Mouse (Mus musculus): Measurements from ENCODE around the gene Oxa1l. TPM values are rescaled to one million over a fixed set of nuclear protein-coding genes. Genes with fewer than 3 reads are reported as not detected.

The Oxa1l gene
- polyA plus RNA-seq, 1 experiment from 2014 or later: 59.0 TPM

GRCm38 (mm10) chr14:54367429-54368060 is 6.9 kb downstream of the Oxa1l start:
- H3K9me3 ChIP-seq (replicated peaks; ENCODE audit: control insufficient read depth, low read length): no peaks in the 10 kb centered on the region
- H3K27ac ChIP-seq (ENCODE audit: low read depth, low read length): no peak overlapping the region
- H3K9ac ChIP-seq (ENCODE audit: low read length): no peak overlapping the region
- 92% methylated on average over 18 of the region's 18 CpGs for WGBS
- H3K4me2 ChIP-seq (ENCODE audit: low read length): no peak overlapping the region
- 0 out of 2 replicates have a peak, but pooled peaks cover under 1% of the 10 kb centered on the region for H3K4me1 ChIP-seq (ENCODE audit: control insufficient read depth, insufficient read depth, low read length)
- DNase-seq (ENCODE audit: low spot score): no peak
- ATAC-seq: no peak
- peaks cover 80% of the 10 kb centered on the region for H3K36me3 ChIP-seq (ENCODE audit: control insufficient read depth, insufficient read depth, low read length)
- no peaks in the 10 kb centered on the region for H3K27me3 ChIP-seq (replicated peaks; ENCODE audit: control insufficient read depth, insufficient read depth, low read length)
- H3K4me3 ChIP-seq (ENCODE audit: low read depth, low read length): no peak overlapping the region

- no peak for ATAC-seq
Observed at GRCm38 (mm10) chr14:54369372-54369771, 8.7 kb downstream of the Oxa1l start.

GRCm38 (mm10) chr14:54370595-54370994 is 10.0 kb downstream of the Oxa1l start:
- no peak overlapping the region for H3K9ac ChIP-seq (ENCODE audit: low read length)
- no peak for DNase-seq (ENCODE audit: low spot score)
- ATAC-seq: no peak
- 91% methylated on average over 6 of the region's 6 CpGs for WGBS
- no peaks in the 10 kb centered on the region for H3K9me3 ChIP-seq (replicated peaks; ENCODE audit: control insufficient read depth, low read length)
- H3K27ac ChIP-seq (ENCODE audit: low read depth, low read length): no peak overlapping the region
- H3K4me2 ChIP-seq (ENCODE audit: low read length): no peak overlapping the region
- no peaks in the 10 kb centered on the region for H3K27me3 ChIP-seq (replicated peaks; ENCODE audit: control insufficient read depth, insufficient read depth, low read length)
- no peaks in the 10 kb centered on the region for H3K4me1 ChIP-seq (ENCODE audit: control insufficient read depth, insufficient read depth, low read length)
- no peak overlapping the region for H3K4me3 ChIP-seq (ENCODE audit: low read depth, low read length)
- H3K36me3 ChIP-seq (ENCODE audit: control insufficient read depth, insufficient read depth, low read length): peaks cover 57% of the 10 kb centered on the region

More at GRCm38 (mm10) chr14:54369372-54369771, 8.7 kb downstream of the Oxa1l start:
- Histone ChIP-seq H3K9me3 (replicated peaks; ENCODE audit: control insufficient read depth, low read length) (no peaks in the 10 kb centered on the region), H3K4me2 (ENCODE audit: low read length) (no peak overlapping the region), H3K4me3 (ENCODE audit: low read depth, low read length) (no peak overlapping the region), H3K9ac (ENCODE audit: low read length) (no peak overlapping the region), H3K27ac (ENCODE audit: low read depth, low read length) (no peak overlapping the region), H3K27me3 (replicated peaks; ENCODE audit: control insufficient read depth, insufficient read depth, low read length) (no peaks in the 10 kb centered on the region), H3K4me1 (ENCODE audit: control insufficient read depth, insufficient read depth, low read length) (no peaks in the 10 kb centered on the region), H3K36me3 (ENCODE audit: control insufficient read depth, insufficient read depth, low read length) (peaks cover 65% of the 10 kb centered on the region)
- 95% methylated on average over 3 of the region's 3 CpGs for WGBS
- no peak for DNase-seq (ENCODE audit: low spot score)

GRCm38 (mm10) chr14:54371460-54371859 is 10.8 kb downstream of the Oxa1l start:
- WGBS: over 99% methylated on average over 10 of the region's 10 CpGs
- DNase-seq (ENCODE audit: low spot score) (no peak), ATAC-seq (0 out of 2 replicates have a peak, but pooled peaks have one; percentile 20)
- H3K27ac ChIP-seq (ENCODE audit: low read depth, low read length): no peak overlapping the region
- H3K9me3 ChIP-seq (replicated peaks; ENCODE audit: control insufficient read depth, low read length): no peaks in the 10 kb centered on the region
- no peak overlapping the region for H3K4me3 ChIP-seq (ENCODE audit: low read depth, low read length)
- no peaks in the 10 kb centered on the region for H3K4me1 ChIP-seq (ENCODE audit: control insufficient read depth, insufficient read depth, low read length)
- H3K9ac ChIP-seq (ENCODE audit: low read length): no peak overlapping the region
- no peaks in the 10 kb centered on the region for H3K27me3 ChIP-seq (replicated peaks; ENCODE audit: control insufficient read depth, insufficient read depth, low read length)
- H3K36me3 ChIP-seq (ENCODE audit: control insufficient read depth, insufficient read depth, low read length): peaks cover 50% of the 10 kb centered on the region
- no peak overlapping the region for H3K4me2 ChIP-seq (ENCODE audit: low read length)

GRCm38 (mm10) chr14:54372923-54373322 is 12.3 kb downstream of the Oxa1l start:
- Histone ChIP-seq H3K4me1 (ENCODE audit: control insufficient read depth, insufficient read depth, low read length) (no peaks in the 10 kb centered on the region), H3K9me3 (replicated peaks; ENCODE audit: control insufficient read depth, low read length) (no peaks in the 10 kb centered on the region), H3K27ac (ENCODE audit: low read depth, low read length) (no peak overlapping the region), H3K36me3 (ENCODE audit: control insufficient read depth, insufficient read depth, low read length) (peaks cover 36% of the 10 kb centered on the region), H3K4me2 (ENCODE audit: low read length) (no peak overlapping the region), H3K4me3 (ENCODE audit: low read depth, low read length) (no peak overlapping the region), H3K27me3 (replicated peaks; ENCODE audit: control insufficient read depth, insufficient read depth, low read length) (no peaks in the 10 kb centered on the region), H3K9ac (ENCODE audit: low read length) (no peak overlapping the region)
- WGBS: 96% methylated on average over 9 of the region's 9 CpGs
- ATAC-seq (no peak), DNase-seq (ENCODE audit: low spot score) (no peak)

- Histone ChIP-seq H3K4me3 (ENCODE audit: low read depth, low read length) (no peak overlapping the region), H3K36me3 (ENCODE audit: control insufficient read depth, insufficient read depth, low read length) (peaks cover 6% of the 10 kb centered on the region; the same call in 1 of the 2 replicates), H3K4me2 (ENCODE audit: low read length) (no peak overlapping the region), H3K27me3 (replicated peaks; ENCODE audit: control insufficient read depth, insufficient read depth, low read length) (no peaks in the 10 kb centered on the region), H3K27ac (ENCODE audit: low read depth, low read length) (no peak overlapping the region), H3K4me1 (ENCODE audit: control insufficient read depth, insufficient read depth, low read length) (no peaks in the 10 kb centered on the region), H3K9me3 (replicated peaks; ENCODE audit: control insufficient read depth, low read length) (no peaks in the 10 kb centered on the region), H3K9ac (ENCODE audit: low read length) (no peak overlapping the region)
- DNase-seq (ENCODE audit: low spot score) (no peak), ATAC-seq (no peak)
- 69% methylated on average over 3 of the region's 3 CpGs for WGBS
Observed at GRCm38 (mm10) chr14:54375916-54376315, 15.3 kb downstream of the Oxa1l start.

GRCm38 (mm10) chr14:54377166-54377565 is 16.5 kb downstream of the Oxa1l start:
- DNase-seq (ENCODE audit: low spot score): no peak
- no peak overlapping the region for H3K4me3 ChIP-seq (ENCODE audit: low read depth, low read length)
- WGBS: 91% methylated on average over 6 of the region's 6 CpGs

GRCm38 (mm10) chr14:54379571-54379970 is 18.9 kb downstream of the Oxa1l start:
- Histone ChIP-seq H3K27ac (ENCODE audit: low read depth, low read length) (no peak overlapping the region), H3K27me3 (replicated peaks; ENCODE audit: control insufficient read depth, insufficient read depth, low read length) (no peaks in the 10 kb centered on the region), H3K9ac (ENCODE audit: low read length) (no peak overlapping the region), H3K9me3 (replicated peaks; ENCODE audit: control insufficient read depth, low read length) (no peaks in the 10 kb centered on the region), H3K4me3 (ENCODE audit: low read depth, low read length) (no peak overlapping the region), H3K4me2 (ENCODE audit: low read length) (no peak overlapping the region), H3K36me3 (ENCODE audit: control insufficient read depth, insufficient read depth, low read length) (no peaks in the 10 kb centered on the region), H3K4me1 (ENCODE audit: control insufficient read depth, insufficient read depth, low read length) (no peaks in the 10 kb centered on the region)
- ATAC-seq (no peak), DNase-seq (ENCODE audit: low spot score) (no peak)
- 84% methylated on average over 13 of the region's 13 CpGs for WGBS

More at GRCm38 (mm10) chr14:54377166-54377565, 16.5 kb downstream of the Oxa1l start:
- H3K36me3 ChIP-seq (ENCODE audit: control insufficient read depth, insufficient read depth, low read length): no peaks in the 10 kb centered on the region
- no peak for ATAC-seq
- H3K9ac ChIP-seq (ENCODE audit: low read length): no peak overlapping the region
- no peak overlapping the region for H3K27ac ChIP-seq (ENCODE audit: low read depth, low read length)
- H3K4me1 ChIP-seq (ENCODE audit: control insufficient read depth, insufficient read depth, low read length): no peaks in the 10 kb centered on the region
- H3K9me3 ChIP-seq (replicated peaks; ENCODE audit: control insufficient read depth, low read length): no peaks in the 10 kb centered on the region
- no peak overlapping the region for H3K4me2 ChIP-seq (ENCODE audit: low read length)
- H3K27me3 ChIP-seq (replicated peaks; ENCODE audit: control insufficient read depth, insufficient read depth, low read length): no peaks in the 10 kb centered on the region

- DNase-seq (ENCODE audit: low spot score) (no peak), ATAC-seq (no peak)
- no peak overlapping the region for H3K4me2 ChIP-seq (ENCODE audit: low read length)
- H3K9ac ChIP-seq (ENCODE audit: low read length): no peak overlapping the region
- no peaks in the 10 kb centered on the region for H3K27me3 ChIP-seq (replicated peaks; ENCODE audit: control insufficient read depth, insufficient read depth, low read length)
- H3K4me3 ChIP-seq (ENCODE audit: low read depth, low read length): no peak overlapping the region
- H3K27ac ChIP-seq (ENCODE audit: low read depth, low read length): no peak overlapping the region
- H3K9me3 ChIP-seq (replicated peaks; ENCODE audit: control insufficient read depth, low read length): no peaks in the 10 kb centered on the region
- no peaks in the 10 kb centered on the region for H3K4me1 ChIP-seq (ENCODE audit: control insufficient read depth, insufficient read depth, low read length)
- 67% methylated on average over 4 of the region's 4 CpGs for WGBS
- H3K36me3 ChIP-seq (ENCODE audit: control insufficient read depth, insufficient read depth, low read length): no peaks in the 10 kb centered on the region
Observed at GRCm38 (mm10) chr14:54380616-54381015, 20.0 kb downstream of the Oxa1l start.

Measured in forebrain, embryonic 14.5 days (tissue).